Mouse (Mus musculus) embryonic facial prominence, embryonic 11.5 days (tissue): ENCODE measurements at regions not wholly inside any gene's neighbourhood (a gene's known extent, or its start where the extent isn't known, plus 50 kb on each side); places are given as distances from the start of the nearest gene placed in this dataset.
A peak's percentile ranks its signal among the peaks of the same experiment; 100 is the strongest.

Source experiments
- ATAC-seq: fragments of 200-750 bp; cut with Nextera tagmentation; replicated peaks from 2 replicates; pipeline ENCODE4 v1.8.0; 2017; ENCODE audit warnings: low read depth; ENCODE audit not compliant: insufficient number of reproducible peaks, low FRiP score, low TSS enrichment
- DNase-seq: peaks from one replicate; pipeline ENCODE4 v3.0.0-alpha.2; 2015; ENCODE audit warnings: low spot score
- H3K27ac ChIP-seq: fragments of 300-500 bp; sonication (generic); replicated peaks from 2 replicates; pipeline ENCODE4 v1.5.1; 2014; ENCODE audit warnings: mild to moderate bottlenecking, low read depth, low read length, control low read depth
- H3K27me3 ChIP-seq: fragments of 300-500 bp; sonication (generic); 2 replicates; pipeline ENCODE4 v1.6.1; 2014; ENCODE audit warnings: mild to moderate bottlenecking, low read length, moderate library complexity, mixed read lengths; ENCODE audit not compliant: control insufficient read depth, insufficient read depth
- H3K36me3 ChIP-seq: fragments of 300-500 bp; sonication (generic); replicated peaks from 2 replicates; pipeline ENCODE4 v1.6.1; 2014; ENCODE audit warnings: low read depth, mild to moderate bottlenecking, low read length, moderate library complexity, mixed read lengths; ENCODE audit not compliant: control insufficient read depth, insufficient read depth
- H3K4me1 ChIP-seq: fragments of 300-500 bp; sonication (generic); 2 replicates; pipeline ENCODE4 v1.6.1; 2014; ENCODE audit warnings: low read length, mixed read lengths; ENCODE audit not compliant: control insufficient read depth, insufficient read depth
- H3K4me2 ChIP-seq: fragments of 300-500 bp; sonication (generic); 2 replicates; pipeline ENCODE4 v1.6.1; 2014; ENCODE audit warnings: low read depth, mild to moderate bottlenecking, control low read depth, low read length, moderate library complexity
- H3K4me3 ChIP-seq: fragments of 300-500 bp; sonication (generic); 2 replicates; pipeline ENCODE4 v1.5.1; 2014; ENCODE audit warnings: low read depth, low read length, control low read depth
- H3K9ac ChIP-seq: fragments of 300-500 bp; sonication (generic); replicated peaks from 2 replicates; pipeline ENCODE4 v1.6.1; 2014; ENCODE audit warnings: mild to moderate bottlenecking, control low read depth, low read length
- H3K9me3 ChIP-seq: fragments of 300-500 bp; sonication (generic); replicated peaks from 2 replicates; pipeline ENCODE4 v1.6.1; 2016; ENCODE audit warnings: mild to moderate bottlenecking, low read length, inconsistent platforms, mixed read lengths; ENCODE audit not compliant: control insufficient read depth
- WGBS: fragments of 180-500 bp; shearing (Covaris S2); extraction: QIAGEN DNeasy Blood & Tissue Kit; methylation state at CpG from one replicate; pipeline ENCODE4 v1.1.7; 2014; 5-methylcytosine and 5-hydroxymethylcytosine counted together

DNA sequence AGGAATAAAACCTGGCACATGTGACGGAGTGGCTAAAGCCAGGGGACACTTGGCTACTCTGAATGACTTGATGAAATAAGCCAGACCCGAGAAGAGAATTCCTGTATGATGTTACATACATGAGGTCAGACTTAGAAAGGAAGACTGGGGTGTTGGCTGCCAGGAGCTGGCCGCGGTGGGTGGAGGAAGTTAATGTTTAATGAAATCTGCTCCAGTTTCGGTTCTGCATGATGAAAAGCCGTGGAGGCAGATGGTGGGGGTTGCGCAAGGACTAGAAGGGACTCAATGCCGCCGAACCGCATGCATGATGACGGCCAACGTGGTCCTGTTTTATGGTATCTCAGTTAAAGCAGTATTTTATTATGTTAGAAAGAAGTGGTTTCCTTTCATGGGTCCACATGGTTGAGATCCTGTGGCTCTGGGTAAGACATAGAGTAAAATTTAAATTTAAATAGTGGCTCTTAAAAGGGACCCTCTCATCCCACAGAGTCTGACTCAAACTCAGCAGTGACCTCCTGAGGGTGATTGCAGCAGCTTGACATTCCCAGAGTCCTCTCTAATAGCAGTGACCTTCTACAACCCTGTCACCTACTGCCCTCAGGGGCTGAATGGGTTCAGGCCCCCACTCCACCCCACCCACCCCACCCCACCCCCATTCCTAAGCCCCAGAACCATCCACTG, 91.6 kb upstream of the Gpr12 start:
- H3K27me3 ChIP-seq = no peaks in the 10 kb centered on the region
- no peak overlapping the region for H3K4me3 ChIP-seq
- ATAC-seq = no peak
- no peak overlapping the region for H3K9ac ChIP-seq
- no peaks in the 10 kb centered on the region for H3K36me3 ChIP-seq
- H3K4me2 ChIP-seq = no peak overlapping the region
- 82% methylated on average over 12 of the region's 12 CpGs for WGBS
- no peak for DNase-seq
- no peaks in the 10 kb centered on the region for H3K4me1 ChIP-seq
- H3K27ac ChIP-seq = no peak overlapping the region
- H3K9me3 ChIP-seq = no peaks in the 10 kb centered on the region

- Histone ChIP-seq H3K4me1 (no peaks in the 10 kb centered on the region), H3K4me2 (no peak overlapping the region), H3K27me3 (no peaks in the 10 kb centered on the region), H3K9ac (no peak overlapping the region), H3K9me3 (no peaks in the 10 kb centered on the region), H3K27ac (no peak overlapping the region), H3K4me3 (no peak overlapping the region), H3K36me3 (no peaks in the 10 kb centered on the region)
- ATAC-seq = no peak
- WGBS = 91% methylated on average over 4 of the region's 4 CpGs
- DNase-seq = no peak
Observed at GRCm38 (mm10) chr5:146675887-146676277, 90.8 kb upstream of the Gpr12 start.

DNA sequence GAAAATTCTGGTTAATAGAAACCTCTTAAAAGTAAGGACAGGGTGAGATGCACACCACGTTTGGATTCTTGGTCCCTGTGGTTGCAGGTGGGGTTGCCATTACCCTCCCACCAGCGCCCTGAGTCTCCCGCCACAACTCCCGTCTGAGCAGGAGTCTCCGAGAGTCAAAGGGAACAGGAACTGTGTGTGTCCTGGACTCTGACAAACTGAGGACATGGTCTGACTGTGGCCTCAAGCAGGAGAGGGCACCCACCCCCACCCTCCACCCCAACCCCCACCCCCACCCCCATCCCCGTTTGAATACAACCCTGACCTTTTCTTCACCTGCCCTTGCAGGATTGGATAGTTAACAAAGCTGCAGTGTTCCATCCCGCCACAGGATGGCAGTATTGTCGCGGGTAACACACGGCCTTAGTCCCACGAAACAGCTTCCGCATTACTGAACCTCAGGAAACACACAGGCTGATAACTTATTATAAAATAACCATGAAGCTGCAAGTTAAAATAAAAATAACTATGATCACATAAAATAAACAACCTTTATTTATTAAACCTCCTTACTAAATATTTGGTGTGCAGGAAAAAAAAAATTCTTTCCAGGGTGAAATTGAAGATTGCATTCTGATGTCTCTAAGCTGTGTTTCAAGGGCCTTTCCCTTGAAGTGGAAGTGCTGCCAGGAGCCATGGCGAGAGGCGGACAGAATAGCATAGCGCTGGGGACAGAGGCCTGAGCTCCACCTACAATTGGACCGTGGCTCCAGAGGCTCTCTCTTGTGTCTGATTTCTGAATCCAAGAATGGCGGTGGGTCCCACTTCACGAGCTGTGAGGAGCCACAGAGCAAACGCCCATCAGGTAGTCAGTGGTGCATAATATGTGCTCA, 90.2 kb upstream of the Gpr12 start:
- Histone ChIP-seq H3K4me3 (no peak overlapping the region), H3K4me2 (no peak overlapping the region), H3K4me1 (no peaks in the 10 kb centered on the region), H3K36me3 (no peaks in the 10 kb centered on the region), H3K27ac (no peak overlapping the region), H3K9me3 (no peaks in the 10 kb centered on the region), H3K27me3 (no peaks in the 10 kb centered on the region), H3K9ac (no peak overlapping the region)
- DNase-seq (peak; percentile 82), ATAC-seq (peak; percentile 49; the same call in 1 of the 2 replicates)
- 25% methylated on average over 19 of the region's 19 CpGs for WGBS

DNA sequence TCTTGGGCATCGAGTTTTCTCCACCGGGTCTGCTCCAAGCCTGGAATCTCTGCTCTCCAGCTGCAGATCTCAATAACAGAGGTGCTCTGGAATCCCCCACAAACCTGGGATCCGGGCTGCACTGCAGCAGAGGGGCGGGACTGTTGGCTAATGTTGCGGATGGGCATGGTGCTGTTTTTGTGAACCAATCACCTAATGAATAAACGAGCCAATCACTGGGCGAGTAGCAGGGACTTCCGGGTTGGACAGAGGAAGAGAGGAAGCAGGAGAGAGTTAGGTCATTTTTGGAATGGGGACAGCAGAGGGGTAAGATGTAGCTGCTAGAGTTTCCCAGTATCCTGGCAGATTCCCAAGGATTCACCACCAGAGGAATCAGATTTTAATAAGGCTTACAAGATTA, 76.7 kb upstream of the Gpr12 start:
- Histone ChIP-seq H3K9ac (no peak overlapping the region), H3K36me3 (no peaks in the 10 kb centered on the region), H3K4me1 (no peaks in the 10 kb centered on the region), H3K27me3 (no peaks in the 10 kb centered on the region), H3K9me3 (no peaks in the 10 kb centered on the region), H3K4me3 (no peak overlapping the region), H3K27ac (no peak overlapping the region), H3K4me2 (no peak overlapping the region)
- WGBS = 73% methylated on average over 8 of the region's 8 CpGs
- DNase-seq (no peak), ATAC-seq (no peak)

- H3K27me3 ChIP-seq = no peaks in the 10 kb centered on the region
- no peak overlapping the region for H3K4me3 ChIP-seq
- H3K4me2 ChIP-seq = no peak overlapping the region
- no peak overlapping the region for H3K9ac ChIP-seq
- DNase-seq (no peak), ATAC-seq (no peak)
- H3K27ac ChIP-seq = no peak overlapping the region
- 91% methylated on average over 2 of the region's 2 CpGs for WGBS
- no peaks in the 10 kb centered on the region for H3K4me1 ChIP-seq
- no peaks in the 10 kb centered on the region for H3K9me3 ChIP-seq
- no peaks in the 10 kb centered on the region for H3K36me3 ChIP-seq
Observed at GRCm38 (mm10) chr5:146657228-146657627, 72.2 kb upstream of the Gpr12 start.

DNA sequence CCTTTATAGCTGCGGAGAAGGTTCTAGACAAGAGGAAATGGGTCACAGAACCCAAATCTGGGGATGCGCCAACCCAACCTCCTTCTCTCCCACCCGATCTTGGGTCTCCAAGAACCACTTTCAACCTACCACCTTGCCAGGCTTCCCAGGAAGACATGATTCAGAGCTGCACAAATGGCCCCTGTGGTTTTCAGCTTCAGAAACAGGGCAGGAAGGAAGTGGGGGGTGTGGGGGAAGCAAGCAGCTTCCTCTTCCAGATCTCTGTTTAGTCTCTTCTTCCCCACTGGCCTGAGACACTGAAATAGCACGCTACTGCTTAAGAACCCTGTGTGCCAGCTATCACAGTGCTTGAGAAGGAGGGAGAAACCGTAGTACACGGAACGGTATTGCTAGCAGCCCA, 70.4 kb upstream of the Gpr12 start:
- Histone ChIP-seq H3K27ac (no peak overlapping the region), H3K36me3 (no peaks in the 10 kb centered on the region), H3K9ac (no peak overlapping the region), H3K9me3 (no peaks in the 10 kb centered on the region), H3K4me3 (no peak overlapping the region), H3K4me2 (no peak overlapping the region), H3K27me3 (no peaks in the 10 kb centered on the region), H3K4me1 (no peaks in the 10 kb centered on the region)
- ATAC-seq (no peak), DNase-seq (no peak)
- 79% methylated on average over 7 of the region's 7 CpGs for WGBS

GRCm38 (mm10) chr5:146653686-146654450, 68.8 kb upstream of the Gpr12 start:
- Histone ChIP-seq H3K4me3 (no peak overlapping the region), H3K9me3 (no peaks in the 10 kb centered on the region), H3K9ac (no peak overlapping the region), H3K36me3 (no peaks in the 10 kb centered on the region), H3K4me2 (no peak overlapping the region), H3K27me3 (no peaks in the 10 kb centered on the region), H3K4me1 (no peaks in the 10 kb centered on the region), H3K27ac (no peak overlapping the region)
- DNase-seq (no peak), ATAC-seq (no peak)
- 87% methylated on average over 19 of the region's 19 CpGs for WGBS

DNA sequence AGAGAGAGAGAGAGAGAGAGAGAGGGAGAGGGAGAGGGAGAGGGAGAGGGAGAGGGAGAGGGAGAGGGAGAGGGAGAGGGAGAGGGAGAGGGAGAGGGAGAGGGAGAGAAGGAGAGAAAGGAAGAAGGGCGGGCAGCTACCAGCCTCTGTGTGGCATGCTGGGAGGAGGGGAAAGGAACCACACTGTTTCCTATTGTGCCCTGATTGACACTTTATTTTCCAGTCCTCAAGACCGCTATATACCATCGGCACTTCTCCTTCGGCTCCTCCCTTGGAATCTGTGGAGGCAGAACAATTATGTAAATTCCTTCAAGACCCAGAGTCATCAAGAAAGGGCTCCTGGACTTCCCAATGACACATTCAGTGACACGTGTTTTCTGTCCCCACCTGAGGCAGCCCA, 67.8 kb upstream of the Gpr12 start:
- H3K4me3 ChIP-seq = no peak overlapping the region
- WGBS = 28% methylated on average over 5 of the region's 5 CpGs
- ATAC-seq (no peak), DNase-seq (no peak)
- H3K4me2 ChIP-seq = no peak overlapping the region
- H3K27ac ChIP-seq = no peak overlapping the region
- no peak overlapping the region for H3K9ac ChIP-seq
- no peaks in the 10 kb centered on the region for H3K36me3 ChIP-seq
- no peaks in the 10 kb centered on the region for H3K4me1 ChIP-seq
- no peaks in the 10 kb centered on the region for H3K27me3 ChIP-seq
- no peaks in the 10 kb centered on the region for H3K9me3 ChIP-seq
